In the genomic region with DNA sequence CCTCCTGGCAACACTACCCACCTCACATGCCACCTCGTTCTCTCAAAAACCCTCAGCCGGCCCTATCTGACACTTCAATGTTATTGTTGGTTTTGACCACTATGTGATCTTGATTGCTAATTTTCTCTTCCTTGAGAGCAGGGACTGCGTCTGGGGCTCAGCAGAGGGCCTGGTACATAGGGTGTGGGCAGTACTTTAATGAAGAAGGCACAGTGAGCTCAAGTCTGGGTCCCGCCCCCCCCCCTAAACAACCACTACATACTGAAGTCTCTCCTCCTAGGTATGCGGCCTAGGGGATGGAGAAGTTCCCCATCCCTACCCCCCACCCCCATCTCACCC, we compare ENCODE assay signal across 8 mouse cellular contexts. TPM values are rescaled to one million over a fixed set of nuclear protein-coding genes. Genes with fewer than 3 reads are reported as not detected.
A peak's percentile ranks its signal among the peaks of the same experiment; 100 is the strongest.
DNase-seq lines count a peak whose midpoint lies in the region; ATAC-seq and TF ChIP-seq lines count a peak whose summit lies in the region.

No protein-coding gene starts in this region.

- no peak for TF ChIP-seq POLR2A in lung, adult 2 months (IDR thresholded peaks at IDR 0.05; ENCODE audit: borderline replicate concordance, extremely low read depth, low read depth, low read length)

- H3K9me3 ChIP-seq in embryonic facial prominence, embryonic 15.5 days (replicated peaks) = no peaks in the 10 kb centered on the region
- H3K9me3 ChIP-seq in intestine, embryonic 16.5 days (ENCODE audit: control insufficient read depth, low read length) = no peaks in the 10 kb centered on the region
- H3K9me3 ChIP-seq in neural tube, embryonic 12.5 days = no peaks in the 10 kb centered on the region

- H3K4me3 ChIP-seq in lung, adult 2 months (replicated peaks; ENCODE audit: extremely low read depth, low read depth, low read length) = peak overlapping the region; percentile 51
- peak overlapping the region; percentile 72 for H3K4me3 ChIP-seq in embryonic facial prominence, embryonic 15.5 days (replicated peaks)
- peak overlapping the region; percentile 91 for H3K4me3 ChIP-seq in intestine, embryonic 16.5 days (ENCODE audit: low read length)
- peak overlapping the region; percentile 72 for H3K4me3 ChIP-seq in neural tube, embryonic 12.5 days

- no peak overlapping the region for H3K27ac ChIP-seq in embryonic facial prominence, embryonic 15.5 days (replicated peaks)
- no peak overlapping the region for H3K27ac ChIP-seq in intestine, embryonic 16.5 days (ENCODE audit: low read length)
- no peak overlapping the region for H3K27ac ChIP-seq in neural tube, embryonic 12.5 days

- no peaks in the 10 kb centered on the region for H3K36me3 ChIP-seq in embryonic facial prominence, embryonic 15.5 days
- H3K36me3 ChIP-seq in intestine, embryonic 16.5 days (ENCODE audit: control insufficient read depth, insufficient read depth, low read length) = no peaks in the 10 kb centered on the region
- H3K36me3 ChIP-seq in neural tube, embryonic 12.5 days = no peaks in the 10 kb centered on the region

- DNase-seq in lung, adult 2 months = no peak
- DNase-seq in lung, postnatal 25 days (ENCODE audit: low spot score) = no peak
- no peak for DNase-seq in cerebellum, postnatal 4 days (ENCODE audit: low spot score in 2 of 2)
- no peak for DNase-seq in gastrocnemius, postnatal 36 days
- DNase-seq in left cerebral cortex, adult 8-10 months (ENCODE audit: low spot score in 2 of 2) = no peak

- H3K4me1 ChIP-seq in lung, adult 2 months (ENCODE audit: control insufficient read depth, insufficient read depth, low read length) = 0 out of 2 replicates have a peak, but pooled peaks cover 2% of the 10 kb centered on the region
- peaks cover 15% of the 10 kb centered on the region; the same call in 1 of the 2 replicates for H3K4me1 ChIP-seq in embryonic facial prominence, embryonic 15.5 days
- H3K4me1 ChIP-seq in intestine, embryonic 16.5 days (ENCODE audit: control insufficient read depth, insufficient read depth, low read length) = peaks cover 12% of the 10 kb centered on the region
- peaks cover 17% of the 10 kb centered on the region for H3K4me1 ChIP-seq in neural tube, embryonic 12.5 days

- H3K9ac ChIP-seq in embryonic facial prominence, embryonic 15.5 days = peak overlapping the region; percentile 69; the same call in 1 of the 2 replicates
- H3K9ac ChIP-seq in intestine, embryonic 16.5 days (ENCODE audit: low read depth, low read length) = peak overlapping the region; percentile 89
- peak overlapping the region; percentile 74; the same call in 1 of the 2 replicates for H3K9ac ChIP-seq in neural tube, embryonic 12.5 days

- 6% methylated on average over 5 of the region's 5 CpGs for WGBS in lung, adult 2 months
- 11% methylated on average over 5 of the region's 5 CpGs for WGBS in embryonic facial prominence, embryonic 15.5 days
- WGBS in intestine, embryonic 16.5 days = 16% methylated on average over 5 of the region's 5 CpGs
- 10% methylated on average over 5 of the region's 5 CpGs for WGBS in neural tube, embryonic 12.5 days

- ATAC-seq in embryonic facial prominence, embryonic 15.5 days (ENCODE audit: insufficient number of reproducible peaks, low FRiP score, low TSS enrichment, low read depth) = no peak
- peak; percentile 12 for ATAC-seq in intestine, embryonic 16.5 days
- 0 out of 2 replicates have a peak, but pooled peaks have one; percentile 65 for ATAC-seq in neural tube, embryonic 12.5 days (ENCODE audit: low FRiP score, low read depth)

- H3K27me3 ChIP-seq in embryonic facial prominence, embryonic 15.5 days = peaks cover 42% of the 10 kb centered on the region
- 0 out of 2 replicates have a peak, but pooled peaks cover 4% of the 10 kb centered on the region for H3K27me3 ChIP-seq in intestine, embryonic 16.5 days (replicated peaks; ENCODE audit: control insufficient read depth, insufficient read depth, low read length)
- peaks cover 43% of the 10 kb centered on the region for H3K27me3 ChIP-seq in neural tube, embryonic 12.5 days (replicated peaks)

- intact Hi-C loops in gastrocnemius, postnatal 36 days (cut with DNase I) = no loop called here

- H3K4me2 ChIP-seq in embryonic facial prominence, embryonic 15.5 days (replicated peaks) = peak overlapping the region; percentile 99
- peak overlapping the region; percentile 98 for H3K4me2 ChIP-seq in intestine, embryonic 16.5 days (ENCODE audit: low read depth, low read length)
- H3K4me2 ChIP-seq in neural tube, embryonic 12.5 days (replicated peaks) = peak overlapping the region; percentile 99

- no peak for TF ChIP-seq CTCF in lung, adult 2 months (IDR thresholded peaks at IDR 0.05; ENCODE audit: insufficient read depth, low read length)

RNA-seq across cellular contexts. Expression of gene Neurl1b, which starts 0.5 kb away (rescaled TPM):
- polyA plus RNA-seq in lung, adult 2 months (2012; rRNA removed) = 14.5 and 38.8 TPM in 2 replicates
- polyA plus RNA-seq in embryonic facial prominence, embryonic 15.5 days (2015; fragmentation: Nextera tagmentation; extraction: Ambion mirVana) = 1.2 and 1.3 TPM in 2 replicates
- 1.5 and 1.6 TPM in 2 replicates for polyA plus RNA-seq in intestine, embryonic 16.5 days (2015; fragmentation: Nextera tagmentation; extraction: Ambion mirVana)
- 0.50 and 0.58 TPM in 2 replicates for polyA plus RNA-seq in neural tube, embryonic 12.5 days (2016; fragmentation: Nextera tagmentation; extraction: Ambion mirVana)
- total RNA-seq in gastrocnemius, postnatal 36 days (2021) = 1 to 10 TPM; 2.6 to 3.7 TPM
- total RNA-seq in left cerebral cortex, adult 8-10 months (2022) = 10 to 100 TPM; 64.2 to 73.4 (median 69.1) TPM
